Mouse (Mus musculus) lung, adult 18-20 months (tissue): ENCODE results near the gene Gpx5.

Source experiments
- DNase-seq, 2 experiments: peaks; one replicate each; pipeline ENCODE4 v3.0.0; 2022; ENCODE audit warnings: mixed read lengths in 2 of 2

The Gpx5 gene

DNA sequence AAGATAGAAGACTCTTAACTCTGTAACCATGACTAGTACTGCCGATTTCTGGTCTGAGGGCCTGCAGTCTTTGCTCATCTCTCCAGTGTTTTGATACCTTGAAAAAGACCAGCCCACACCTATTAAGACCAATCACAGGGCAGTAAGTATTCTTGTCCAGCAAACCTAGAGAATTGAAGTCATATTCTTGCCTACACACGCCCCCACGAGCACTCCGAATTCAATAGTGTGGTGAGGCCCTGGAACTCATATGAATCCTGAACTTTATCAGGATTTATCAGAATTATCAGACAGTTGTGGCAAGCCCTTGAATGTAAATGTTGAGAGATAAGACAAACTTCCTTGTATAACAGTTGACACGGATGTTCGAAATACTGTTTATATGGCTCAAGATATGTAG lies at the start of gene Gpx5:
Gpx5 (minus strand) TSS at position 101 of the 400 bp plus-strand sequence.
- no peak for DNase-seq

DNA sequence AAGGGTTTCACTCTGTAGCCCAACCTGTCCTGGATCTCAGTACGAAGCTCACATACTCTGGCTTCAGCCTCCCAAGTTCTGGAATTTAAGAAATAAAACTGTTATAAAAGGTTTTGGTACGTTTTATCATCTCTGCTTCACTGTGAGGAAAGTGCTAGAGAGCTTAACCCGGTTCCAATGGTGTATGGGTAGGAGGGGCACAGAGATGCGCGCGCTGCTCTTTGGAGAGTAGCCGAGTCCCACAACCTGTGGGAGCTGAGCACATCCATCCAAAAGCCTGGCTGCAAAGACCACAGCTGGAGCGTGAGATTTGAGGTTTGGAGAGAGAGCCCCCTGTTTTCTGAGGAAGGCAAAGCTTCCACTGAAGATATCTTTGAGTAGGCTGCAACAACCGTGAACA lies 34.9 kb upstream of the Gpx5 start:
- DNase-seq: no peak

DNA sequence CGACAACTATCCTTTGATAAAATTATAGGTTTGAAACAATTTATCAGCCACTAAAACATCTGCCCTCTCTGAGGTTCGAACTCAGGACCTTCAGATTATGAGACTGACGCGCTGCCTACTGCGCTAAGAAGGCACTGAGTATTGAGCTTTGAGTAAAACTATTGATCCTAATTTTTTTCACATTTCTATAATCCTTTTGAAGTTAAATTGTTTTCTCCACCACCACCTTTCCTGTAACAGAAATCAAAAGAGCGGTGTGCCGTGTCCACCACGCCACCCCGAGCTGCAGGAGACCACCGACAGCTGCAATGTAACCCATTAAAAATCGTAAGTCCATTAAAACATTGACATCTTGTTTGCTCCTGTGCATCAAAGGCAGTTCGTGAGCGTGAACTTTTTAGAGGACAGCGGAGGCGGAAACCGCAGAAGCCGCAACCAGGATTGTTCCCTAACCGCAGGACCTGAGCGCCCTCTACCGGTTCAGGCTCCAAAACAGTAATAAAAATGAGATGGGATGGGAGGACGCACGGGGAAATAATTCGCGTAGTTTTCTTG lies 34.2 kb upstream of the Gpx5 start:
- peak; percentile 64 to 76 for DNase-seq

DNA sequence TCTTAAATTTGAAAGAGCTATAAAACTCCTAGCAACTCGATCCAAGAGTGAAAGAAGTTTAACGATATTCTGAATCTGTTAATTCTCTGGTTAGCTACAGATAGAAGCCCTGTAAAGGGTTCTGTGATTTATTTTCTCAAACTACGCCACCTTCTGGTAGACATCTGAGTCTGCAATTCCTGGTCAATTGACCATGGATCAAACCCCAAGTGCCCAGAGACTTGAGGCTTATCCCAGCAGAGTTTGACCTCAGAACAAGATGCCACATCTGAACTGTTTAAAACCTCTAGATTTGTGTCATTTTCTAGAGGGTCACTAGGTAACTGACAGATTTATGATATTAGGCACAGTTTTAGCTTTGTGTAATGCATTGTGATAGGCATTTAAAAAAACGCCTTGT lies 33.7 kb upstream of the Gpx5 start:
- peak in 1 of 2 experiments; percentile 8 for DNase-seq

DNA sequence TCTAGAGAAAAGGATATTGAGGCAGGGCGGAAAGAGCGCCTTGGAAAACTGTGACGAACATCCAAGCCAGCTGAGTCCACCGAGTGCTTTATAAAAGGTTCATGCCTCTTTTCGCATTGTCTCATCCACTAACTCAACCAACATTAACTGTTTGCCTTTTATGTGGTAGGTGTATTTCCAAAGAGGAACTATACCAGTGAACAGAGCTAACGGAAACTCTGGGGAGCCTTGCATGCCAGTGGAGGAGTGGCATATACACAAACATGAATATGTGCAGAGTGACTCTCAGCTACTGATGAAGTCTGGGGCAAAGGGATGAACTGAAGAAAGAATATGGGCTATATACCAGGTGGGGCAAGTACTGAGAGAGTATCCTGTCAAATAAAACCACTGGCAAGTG lies 30.9 kb upstream of the Gpx5 start:
- no peak for DNase-seq

DNA sequence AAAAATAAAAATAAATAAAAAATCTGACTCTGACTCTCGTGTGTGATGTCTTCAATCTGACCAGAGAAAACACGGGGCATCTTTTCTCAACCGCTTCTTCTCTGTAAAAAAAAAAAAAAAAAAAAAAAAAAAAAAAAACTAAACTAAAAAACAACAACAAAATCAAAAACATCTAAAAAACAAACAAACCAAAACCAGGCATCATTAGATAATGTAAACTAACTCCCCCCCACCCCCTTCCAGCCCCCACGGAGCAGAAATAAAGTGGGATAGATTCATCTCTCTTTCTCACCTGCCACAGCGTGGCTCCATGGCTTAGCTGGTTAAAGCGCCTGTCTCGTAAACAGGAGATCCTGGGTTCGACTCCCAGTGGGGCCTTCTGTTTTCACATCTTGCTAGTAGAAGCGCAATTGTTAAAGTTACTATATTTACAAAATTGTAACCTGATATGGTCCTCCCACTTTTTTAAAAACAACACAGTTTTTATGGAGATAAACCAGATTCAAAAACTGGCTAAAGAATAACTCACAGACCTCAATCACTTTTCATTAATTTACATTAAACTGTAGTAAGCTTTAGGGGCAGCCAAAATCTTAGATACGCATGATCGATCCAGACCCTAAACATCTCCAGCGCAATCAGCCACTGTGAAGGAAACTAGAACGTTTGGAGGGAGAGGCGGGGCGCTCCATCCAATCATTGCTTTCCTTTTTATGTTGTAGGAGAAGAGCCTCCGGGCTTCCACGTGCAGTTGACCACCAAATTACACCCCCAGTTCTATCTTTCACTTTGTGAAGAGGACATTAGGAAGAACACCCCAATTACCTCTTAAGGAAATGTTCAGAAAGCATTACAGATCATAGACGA lies 30.2 kb upstream of the Gpx5 start:
- no peak for DNase-seq

DNA sequence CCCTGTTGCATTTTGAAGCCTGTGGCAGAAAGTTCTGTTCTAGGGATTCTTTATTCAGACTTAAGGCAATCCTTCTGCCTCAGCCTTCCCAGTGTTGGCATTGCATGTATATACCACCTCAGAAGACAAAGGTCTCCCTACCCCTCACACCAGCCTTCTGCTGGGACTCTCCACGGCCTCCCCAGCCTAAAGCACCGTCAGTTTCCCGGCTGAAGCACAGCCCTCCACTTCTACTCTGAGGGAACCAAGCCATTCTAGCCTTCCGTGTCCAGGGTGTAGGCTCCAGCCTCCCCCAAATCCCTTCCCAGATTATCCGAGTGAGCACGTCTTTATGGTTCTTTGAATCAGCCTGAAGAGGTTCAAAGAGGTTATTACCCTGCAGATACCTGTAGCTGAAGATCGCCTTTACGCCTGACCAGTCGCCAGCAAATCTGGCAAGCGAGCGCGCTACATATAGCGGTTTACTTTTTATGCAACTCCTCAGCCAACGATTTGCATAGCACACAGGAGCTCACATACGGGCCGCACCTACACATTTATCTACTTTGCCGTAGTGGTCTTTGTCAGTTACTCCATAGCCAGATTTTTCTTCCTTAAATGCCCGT lies 29.5 kb upstream of the Gpx5 start:
- DNase-seq: no peak

DNA sequence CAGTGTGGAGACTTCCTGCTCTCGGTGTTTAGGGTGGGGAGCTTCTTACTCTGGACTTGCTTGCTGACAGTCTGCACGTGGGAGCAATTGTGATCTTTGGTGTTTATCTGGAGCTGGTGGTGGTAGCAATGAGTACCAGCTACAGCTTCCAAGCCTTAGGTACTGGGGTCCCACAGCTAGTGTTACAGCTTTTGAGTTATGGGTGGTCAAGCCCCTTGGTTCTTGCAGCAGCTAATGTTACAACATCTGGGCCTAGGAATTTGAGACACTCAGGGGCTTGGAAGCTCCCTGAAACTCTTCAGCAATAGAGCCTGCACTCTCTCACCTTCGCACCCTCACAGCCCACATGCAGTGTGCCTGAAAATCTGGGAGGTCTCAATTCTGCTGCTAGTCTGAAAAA lies 27.7 kb upstream of the Gpx5 start:
- DNase-seq: no peak

DNA sequence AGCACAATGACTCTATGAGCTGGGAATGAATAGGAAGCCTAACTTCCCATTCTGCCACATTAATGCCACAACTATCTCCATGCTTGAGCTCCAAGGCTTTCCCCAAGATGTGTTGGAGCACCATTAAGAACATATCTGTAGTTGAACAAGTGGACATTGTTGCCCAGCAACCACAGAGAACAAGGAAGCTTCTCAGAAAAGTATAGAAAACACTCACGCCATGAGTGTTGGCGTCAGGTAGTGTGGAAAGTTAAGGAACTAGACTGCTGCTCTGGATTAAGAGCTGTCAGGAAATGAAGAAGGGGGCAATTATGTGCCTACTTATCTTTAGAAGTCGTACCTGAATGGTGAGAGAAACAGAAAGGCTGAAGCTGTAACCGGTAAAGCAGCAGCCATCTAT lies 21.4 kb upstream of the Gpx5 start:
- no peak for DNase-seq

DNA sequence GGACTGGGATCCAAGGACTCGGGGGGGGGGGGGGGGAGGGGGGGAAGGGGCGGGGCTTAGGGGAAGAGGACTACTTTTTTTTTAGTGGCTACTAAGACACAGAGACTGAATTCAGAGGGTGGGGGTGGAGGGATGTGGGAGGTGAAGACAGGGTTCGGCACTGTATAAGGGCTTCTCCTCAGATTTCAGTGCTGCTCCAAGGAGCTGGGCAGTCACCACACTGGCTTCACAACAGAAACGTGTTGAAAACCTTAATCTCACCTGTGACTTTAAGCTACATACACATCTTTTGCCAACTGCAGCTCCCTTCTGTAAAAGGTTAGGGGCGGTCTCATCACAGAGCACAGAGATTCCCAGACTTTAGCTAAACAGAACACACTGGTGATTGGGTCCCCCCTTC lies 20.3 kb upstream of the Gpx5 start:
- no peak for DNase-seq

DNA sequence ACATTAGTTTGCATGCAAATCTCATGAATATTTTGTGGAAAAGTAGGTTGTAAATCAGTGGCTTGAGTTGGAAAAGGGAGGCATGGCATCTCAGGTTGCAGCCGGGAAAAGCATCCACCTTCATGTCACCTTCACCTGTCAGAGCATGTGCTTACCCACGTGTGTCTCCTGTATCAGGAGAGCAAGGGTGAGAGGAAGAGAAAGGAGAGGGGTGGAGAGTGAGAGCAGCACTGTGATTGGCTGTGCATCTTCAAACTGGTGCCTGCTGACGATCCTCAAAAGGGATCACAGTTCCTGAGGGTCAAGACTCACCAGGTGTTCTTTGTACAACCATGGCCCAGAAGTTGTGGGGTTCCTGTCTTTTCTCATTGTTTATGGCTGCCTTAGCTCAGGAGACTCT lies 19.4 kb upstream of the Gpx5 start, which contains the start of gene Gpx6:
Gpx6 (plus strand) TSS at position 200 of the 400 bp plus-strand sequence.
- no peak for DNase-seq

DNA sequence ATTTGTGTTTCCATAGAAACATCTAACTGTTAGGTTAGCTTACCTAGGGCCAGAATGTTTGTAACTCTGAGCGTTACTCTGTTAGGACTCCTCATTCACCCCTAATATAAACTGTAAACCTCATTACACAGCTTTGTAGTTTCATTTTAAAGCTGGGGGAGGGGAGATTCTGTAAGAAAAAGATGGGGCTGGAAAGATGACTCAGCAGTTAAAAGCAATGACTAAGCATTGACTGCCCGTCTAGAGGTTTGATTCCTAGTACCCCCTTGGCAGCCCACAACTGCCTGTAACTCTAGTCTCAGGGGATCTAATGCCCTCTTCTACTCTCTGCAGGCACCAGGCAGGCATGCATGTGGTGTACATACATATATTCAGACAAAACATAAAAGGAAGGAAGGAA lies 17.3 kb upstream of the Gpx5 start:
- DNase-seq: no peak

DNA sequence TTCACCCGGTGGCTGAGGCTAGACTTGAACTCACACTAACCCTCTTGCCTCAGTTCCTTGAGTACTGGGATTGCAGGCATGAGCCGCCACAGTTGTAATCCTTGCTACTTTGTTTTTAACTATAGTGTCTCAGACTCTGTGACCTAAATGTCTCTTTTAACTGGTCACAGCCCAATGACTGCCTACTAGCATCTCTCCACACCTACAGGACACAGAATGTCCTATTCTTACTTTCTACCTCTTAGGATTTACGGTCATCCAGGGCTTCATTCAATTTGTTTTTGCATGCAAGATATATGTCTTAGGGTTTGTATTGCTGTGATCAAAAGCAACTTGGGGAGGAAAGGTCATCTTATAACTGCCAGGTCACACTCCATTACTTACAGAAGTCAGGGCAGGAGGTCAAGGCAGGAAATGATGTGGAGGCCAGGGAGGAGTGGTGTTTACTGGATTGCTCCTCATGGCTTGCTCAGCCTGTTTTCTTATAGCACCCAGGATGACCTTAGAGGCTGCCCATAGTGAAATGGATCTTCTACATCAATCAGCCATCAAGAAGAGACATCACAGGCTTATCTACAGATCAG lies 12.0 kb upstream of the Gpx5 start:
- DNase-seq: no peak

DNA sequence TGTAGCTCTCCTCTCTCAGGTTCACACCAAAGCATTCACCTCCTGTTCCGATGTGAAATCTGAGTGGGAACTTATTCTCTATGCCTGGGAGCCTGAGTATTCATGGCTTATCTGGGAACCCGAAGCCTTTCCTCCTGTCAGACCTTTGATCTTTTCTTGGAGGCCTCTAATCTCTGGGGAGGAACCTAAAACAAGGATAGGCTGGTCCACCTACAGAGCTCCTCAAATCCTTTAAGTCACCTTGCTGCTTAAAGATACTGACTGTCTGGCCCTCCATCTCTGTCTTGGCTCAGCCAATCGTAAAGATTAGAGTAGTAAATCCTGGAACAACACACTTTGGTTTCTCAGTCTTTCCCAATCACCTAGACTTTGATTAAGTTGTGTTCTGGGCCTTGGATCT lies 6.0 kb upstream of the Gpx5 start:
- no peak for DNase-seq

DNA sequence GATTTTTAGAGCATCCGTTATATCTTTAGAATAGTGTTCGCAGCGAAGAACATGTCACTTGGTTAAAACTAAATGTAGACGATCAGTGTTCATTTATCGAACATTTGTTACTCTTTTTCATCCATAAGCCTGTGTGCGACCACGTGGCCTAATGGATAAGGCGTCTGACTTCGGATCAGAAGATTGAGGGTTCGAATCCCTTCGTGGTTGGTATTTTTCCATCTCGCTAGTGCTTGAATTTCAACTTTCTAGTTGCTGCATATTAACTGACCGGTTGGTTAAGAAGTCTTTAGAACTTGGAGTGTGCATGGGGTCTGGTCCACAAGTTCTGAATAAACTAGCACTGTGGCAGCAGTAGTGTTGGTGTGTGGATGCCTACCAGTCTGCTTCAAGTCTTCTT lies 13.0 kb downstream of the Gpx5 start:
- DNase-seq: peak; percentile 64 to 77

DNA sequence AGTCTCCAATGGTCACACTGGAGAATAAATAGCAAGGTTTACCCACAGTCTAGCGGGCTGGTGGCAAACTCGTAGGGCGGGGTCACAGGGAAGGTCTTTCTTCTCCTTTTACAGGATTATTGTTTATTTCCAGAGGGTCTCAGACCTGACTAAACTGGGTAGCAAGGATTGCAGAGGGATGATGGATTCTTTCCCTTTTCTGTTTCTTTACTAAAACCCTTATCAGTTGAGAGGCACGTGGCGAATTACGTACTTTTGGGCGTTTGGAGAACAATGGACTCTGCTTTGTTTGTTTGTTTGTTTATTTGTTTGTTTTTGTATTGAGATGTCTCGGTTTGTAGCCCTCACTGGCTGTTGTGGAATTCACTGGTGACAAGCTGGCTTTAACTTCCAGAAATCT lies 13.5 kb downstream of the Gpx5 start:
- DNase-seq: no peak

DNA sequence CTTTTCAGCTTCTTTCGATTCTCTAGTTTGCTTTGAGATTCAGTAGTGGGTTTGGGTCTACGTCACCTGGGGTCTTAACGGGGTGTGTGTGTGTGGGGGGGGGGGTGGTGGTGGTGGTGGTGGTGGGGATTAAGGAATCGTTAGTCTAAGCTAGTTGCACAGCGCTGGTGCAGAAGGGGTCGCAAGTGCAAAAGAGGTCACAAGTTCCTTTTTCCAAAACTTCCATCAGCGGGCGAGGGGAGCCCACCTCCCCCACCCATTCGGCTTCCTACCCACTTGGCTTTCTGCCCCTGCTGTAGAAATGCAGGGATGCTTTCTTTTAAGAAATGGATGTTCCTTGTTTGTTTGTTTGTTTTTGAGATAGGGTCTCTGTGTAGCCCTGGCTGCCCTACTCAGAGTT lies 16.0 kb downstream of the Gpx5 start:
- DNase-seq: no peak

DNA sequence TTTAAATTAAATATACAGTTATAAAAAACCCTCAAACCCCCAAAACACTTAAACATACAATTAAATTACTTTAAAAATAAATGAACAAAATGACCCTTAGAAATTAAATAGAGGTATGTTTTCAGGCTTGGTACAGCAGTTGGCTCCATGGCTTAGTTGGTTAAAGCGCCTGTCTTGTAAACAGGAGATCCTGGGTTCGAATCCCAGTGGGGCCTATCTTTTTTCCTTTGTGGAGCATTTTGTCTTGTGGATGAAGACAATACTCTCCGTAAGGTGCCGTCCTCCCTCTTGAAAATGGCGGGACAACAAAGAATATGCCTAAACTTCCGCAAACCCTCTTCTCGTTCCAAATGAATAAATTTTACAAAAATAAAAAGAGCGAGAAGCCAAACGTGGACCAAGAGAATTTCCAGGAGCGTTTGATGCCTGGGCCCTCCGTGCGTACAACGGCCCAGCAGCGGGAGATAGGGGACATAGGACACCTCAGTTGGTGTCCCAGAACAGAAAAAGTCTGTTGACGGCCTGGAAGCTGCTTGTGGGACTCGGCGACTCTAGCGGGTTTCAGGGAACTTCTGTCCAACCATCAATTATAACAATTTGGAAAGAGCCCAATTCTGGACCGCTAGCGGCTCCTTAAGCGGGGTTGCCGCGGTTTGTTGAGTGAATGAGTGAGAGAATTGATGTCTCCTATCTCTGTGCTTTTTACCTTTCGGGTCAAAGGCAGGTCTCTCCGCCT lies 16.5 kb downstream of the Gpx5 start:
- peak; percentile 23 to 52 for DNase-seq

DNA sequence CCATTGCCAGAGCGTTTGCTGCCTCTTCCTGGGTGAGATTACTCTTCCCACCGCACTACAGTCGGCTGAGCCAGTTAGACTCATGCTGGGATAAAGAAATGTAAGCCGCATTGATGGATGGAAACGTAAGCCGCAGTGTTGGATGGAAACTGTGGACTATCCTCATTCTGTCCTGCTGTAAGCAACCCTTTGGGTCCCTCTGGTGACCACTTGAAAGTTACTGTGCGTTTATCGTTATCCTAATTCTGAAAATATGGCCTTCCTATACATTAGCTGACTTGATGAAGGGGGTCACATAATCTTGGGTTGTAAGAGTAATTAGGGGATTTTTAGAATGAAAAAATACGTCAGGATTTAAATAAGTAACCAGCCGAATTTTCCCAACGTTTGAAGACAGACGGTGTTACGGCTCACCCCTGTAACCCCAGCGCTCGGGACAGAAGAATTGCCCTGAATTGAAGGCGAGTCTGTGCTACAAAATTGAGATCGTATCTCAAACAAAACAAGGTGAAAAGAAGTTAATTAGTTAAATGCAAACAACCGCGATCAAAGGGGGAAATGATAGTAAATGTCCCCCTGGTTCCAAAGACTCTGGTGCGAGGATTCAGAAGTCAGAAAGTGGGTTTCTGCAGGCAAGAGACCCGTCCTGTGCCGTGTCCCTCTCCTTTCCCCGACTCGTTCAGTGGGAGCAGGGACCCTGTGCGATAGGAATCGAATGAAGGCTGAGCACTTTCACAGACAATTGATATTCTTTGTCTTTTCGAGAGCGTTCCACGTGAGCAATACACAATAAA lies 17.3 kb downstream of the Gpx5 start:
- no peak for DNase-seq

DNA sequence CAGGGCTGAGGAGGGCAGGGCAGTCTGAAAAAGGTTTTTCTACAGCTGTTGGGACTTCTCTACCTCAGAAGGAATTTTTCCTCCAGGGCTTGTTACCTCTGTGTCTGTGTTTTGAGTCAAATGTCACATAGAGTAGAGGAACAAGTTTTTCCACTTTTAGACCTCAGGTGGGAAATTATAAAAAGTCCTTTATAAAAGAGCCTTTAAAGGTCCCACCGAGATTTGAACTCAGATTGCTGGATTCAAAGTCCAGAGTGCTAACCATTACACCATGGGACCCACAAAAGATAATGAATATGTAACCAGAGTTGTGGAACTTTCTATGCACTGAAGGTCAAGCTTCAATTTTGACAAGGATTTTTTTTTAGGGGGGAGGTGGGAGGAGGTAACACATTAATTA lies 24.3 kb downstream of the Gpx5 start:
- DNase-seq: no peak

DNA sequence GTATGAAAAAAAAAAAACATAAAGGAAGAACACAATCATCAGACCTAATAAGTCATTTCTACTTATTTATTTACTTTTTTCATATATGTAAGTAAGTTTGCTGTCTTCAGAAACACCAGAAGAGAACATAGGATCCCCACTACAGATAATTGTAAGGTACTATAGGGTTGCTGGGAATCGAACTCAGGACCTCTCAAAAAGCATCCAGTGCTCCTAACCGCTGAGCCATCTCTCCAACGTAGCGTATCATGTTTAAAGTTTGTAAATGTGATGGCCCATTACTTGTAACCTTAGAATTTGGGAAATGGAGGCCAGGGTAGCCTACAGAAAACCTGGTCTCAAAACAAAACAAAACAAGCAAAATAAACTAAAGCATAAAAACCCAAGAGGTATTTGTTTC lies 25.0 kb downstream of the Gpx5 start:
- DNase-seq: no peak

DNA sequence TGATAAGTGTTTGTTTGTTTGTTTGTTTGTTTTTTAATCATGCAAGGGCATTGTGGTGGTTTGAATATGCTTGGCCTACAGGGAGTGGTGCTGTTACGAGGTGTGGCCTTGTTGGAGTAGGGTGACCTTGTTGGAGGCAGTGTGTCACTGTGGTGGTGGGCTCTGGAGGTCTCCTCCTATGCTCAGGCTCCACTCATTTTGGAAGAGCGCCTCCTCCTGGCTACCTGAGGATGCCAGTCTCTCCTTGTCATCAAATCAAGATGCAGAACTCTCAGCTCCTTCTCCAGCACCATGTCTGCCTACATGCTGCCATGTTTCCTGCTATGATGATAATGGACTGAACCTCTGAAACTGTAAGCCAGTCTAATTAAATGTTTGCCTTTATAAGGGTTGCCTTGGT lies 26.8 kb downstream of the Gpx5 start:
- no peak for DNase-seq
